Mouse (Mus musculus): ENCODE measurements around the gene Olfr357.

The Olfr357 gene

GRCm38 (mm10) chr2:36993527-36993926, at the start of gene Olfr357:
Olfr357 (plus strand) TSS chr2:36993827.
- no peak for DNase-seq (ENCODE audit: low spot score)

DNA sequence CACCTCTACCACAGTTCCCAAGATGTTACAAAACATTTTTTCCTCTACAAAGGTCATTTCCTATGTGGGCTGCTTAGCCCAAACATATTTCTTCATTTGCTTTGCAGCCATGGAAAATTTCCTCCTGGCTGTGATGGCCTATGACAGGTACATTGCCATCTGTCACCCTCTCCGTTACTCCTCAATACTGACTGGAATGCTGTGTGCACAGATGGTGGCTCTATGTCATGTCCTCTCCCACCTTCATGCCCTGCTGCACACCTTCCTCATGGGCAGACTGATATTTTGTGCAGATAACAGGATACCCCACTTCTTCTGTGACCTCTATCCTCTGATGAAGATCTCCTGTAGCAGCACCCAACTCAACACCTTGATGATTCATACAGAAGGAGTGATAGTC, 3.4 kb downstream of the Olfr357 start:
- no peak for DNase-seq (ENCODE audit: low spot score)

- no peak for DNase-seq (ENCODE audit: low spot score)
Observed at GRCm38 (mm10) chr2:37009235-37009634, 15.6 kb downstream of the Olfr357 start, which contains the start of gene Olfr358. Olfr358 (minus strand) TSS chr2:37009335.

All from urinary bladder, postnatal 10 days (tissue).